Mouse (Mus musculus) lung, postnatal 0 days (tissue): ENCODE measurements around the gene Lrrc18.

Source experiments
- CTCF ChIP-seq: IDR thresholded peaks from 2 replicates; pipeline ENCODE4 v1.5.1; 2016; ENCODE audit warnings: antibody characterized with exemption, mild to moderate bottlenecking
- EP300 ChIP-seq: IDR thresholded peaks from 2 replicates; pipeline ENCODE4 v1.6.1; 2016; ENCODE audit warnings: antibody characterized with exemption, mild to moderate bottlenecking, control low read depth

- TF ChIP-seq CTCF: no peak
- TF ChIP-seq EP300: no peak
Observed at GRCm38 (mm10) chr14:32964742-32965141, 26.4 kb upstream of the Lrrc18 start.
